In genomic region chr13:39702621-39703020, GRCm38 (mm10) we compare ENCODE assay signal across 28 mouse cellular contexts.
"Had no signal": no experiment of that assay in that cellular context is flagged by ENCODE, and none has a peak within 500 bp of the region (broad histone marks: within the 10 kb centered on the region; RNA-seq: fewer than 3 reads in every experiment).

No protein-coding gene starts in this region.

- H3K27me3 ChIP-seq: embryonic facial prominence, embryonic 12.5 days; embryonic facial prominence, embryonic 13.5 days; embryonic facial prominence, embryonic 15.5 days; forebrain, embryonic 12.5 days; forebrain, embryonic 13.5 days; forebrain, embryonic 15.5 days had no signal

- ATAC-seq: forebrain, embryonic 13.5 days; forebrain, embryonic 14.5 days; forebrain, embryonic 15.5 days; forebrain, embryonic 16.5 days; forebrain, postnatal 0 days had no signal

- H3K9me3 ChIP-seq: embryonic facial prominence, embryonic 10.5 days; embryonic facial prominence, embryonic 12.5 days; embryonic facial prominence, embryonic 13.5 days; embryonic facial prominence, embryonic 15.5 days; forebrain, embryonic 10.5 days; forebrain, embryonic 12.5 days; forebrain, embryonic 13.5 days; forebrain, embryonic 15.5 days had no signal

- H3K4me3 ChIP-seq: embryonic facial prominence, embryonic 10.5 days; embryonic facial prominence, embryonic 12.5 days; embryonic facial prominence, embryonic 13.5 days; embryonic facial prominence, embryonic 15.5 days; erythroblast, embryonic 14.5 days; forebrain, embryonic 10.5 days; forebrain, embryonic 12.5 days; forebrain, embryonic 13.5 days; forebrain, embryonic 15.5 days; gastrocnemius, adult 2 months; heart, adult 2 months had no signal

- H3K27ac ChIP-seq: embryonic facial prominence, embryonic 10.5 days; embryonic facial prominence, embryonic 12.5 days; embryonic facial prominence, embryonic 13.5 days; embryonic facial prominence, embryonic 15.5 days; forebrain, embryonic 10.5 days; forebrain, embryonic 12.5 days; forebrain, embryonic 13.5 days; forebrain, embryonic 15.5 days; gastrocnemius, adult 2 months; heart, adult 2 months had no signal

- H3K36me3 ChIP-seq: embryonic facial prominence, embryonic 10.5 days; embryonic facial prominence, embryonic 12.5 days; embryonic facial prominence, embryonic 13.5 days; embryonic facial prominence, embryonic 15.5 days; forebrain, embryonic 10.5 days; forebrain, embryonic 12.5 days; forebrain, embryonic 15.5 days had no signal

- H3K4me1 ChIP-seq: embryonic facial prominence, embryonic 10.5 days; embryonic facial prominence, embryonic 12.5 days; embryonic facial prominence, embryonic 13.5 days; embryonic facial prominence, embryonic 15.5 days; forebrain, embryonic 10.5 days; forebrain, embryonic 12.5 days; forebrain, embryonic 13.5 days; forebrain, embryonic 15.5 days had no signal

- H3K4me2 ChIP-seq: embryonic facial prominence, embryonic 12.5 days; embryonic facial prominence, embryonic 13.5 days; embryonic facial prominence, embryonic 15.5 days; forebrain, embryonic 12.5 days; forebrain, embryonic 13.5 days; forebrain, embryonic 15.5 days had no signal

- H3K9ac ChIP-seq: embryonic facial prominence, embryonic 12.5 days; embryonic facial prominence, embryonic 13.5 days; embryonic facial prominence, embryonic 15.5 days; forebrain, embryonic 12.5 days; forebrain, embryonic 13.5 days; forebrain, embryonic 15.5 days; forebrain, postnatal 0 days had no signal

- DNase-seq: cerebellum, adult 8-10 months; cerebellum, adult 9-10 months; cerebellum, adult 9-11 months; cerebellum, postnatal 10 days; cerebellum, postnatal 14 days; cerebellum, postnatal 25 days; cerebellum, postnatal 36 days; embryo, embryonic 11 days; forebrain, postnatal 0 days; gastrocnemius, adult 2 months; gastrocnemius, postnatal 10 days; gastrocnemius, postnatal 14 days; gastrocnemius, postnatal 25 days; gastrocnemius, postnatal 36 days; heart, adult 11 months; heart, adult 18-20 months; heart, adult 2 months had no signal
